Mouse (Mus musculus): ENCODE results near the gene Capn10. TPM values are rescaled to one million over a fixed set of nuclear protein-coding genes. Genes with fewer than 3 reads are reported as not detected.

The Capn10 gene
- polyA plus RNA-seq, 1 experiment from 2014 or later = 21.3 TPM

- peak overlapping the region; percentile 84 for H3K4me3 ChIP-seq (ENCODE audit: low read depth, low read length)
- peak overlapping the region; percentile 83 for H3K4me2 ChIP-seq
- 18% methylated on average over 10 of the region's 10 CpGs for WGBS
- ATAC-seq (replicated peaks; ENCODE audit: low FRiP score) = no peak
- no peaks in the 10 kb centered on the region for H3K27me3 ChIP-seq (replicated peaks; ENCODE audit: control insufficient read depth, insufficient read depth, low read length)
- H3K9me3 ChIP-seq (ENCODE audit: control insufficient read depth, low read length) = no peaks in the 10 kb centered on the region
- DNase-seq (ENCODE audit: low spot score) = no peak
- peaks cover 10% of the 10 kb centered on the region; the same call in 1 of the 2 replicates for H3K4me1 ChIP-seq (replicated peaks; ENCODE audit: control insufficient read depth, insufficient read depth, low read length)
- H3K36me3 ChIP-seq (ENCODE audit: control insufficient read depth, insufficient read depth, low read length) = peaks cover 6% of the 10 kb centered on the region; the same call in 1 of the 2 replicates
- peak overlapping the region; percentile 69 for H3K9ac ChIP-seq (ENCODE audit: low read depth, low read length)
- peak overlapping the region; percentile 96 for H3K27ac ChIP-seq (ENCODE audit: low read depth, low read length)
These were observed 1.1 kb downstream of the Capn10 start for GRCm38 (mm10) chr1:92935054-92935962.

DNA sequence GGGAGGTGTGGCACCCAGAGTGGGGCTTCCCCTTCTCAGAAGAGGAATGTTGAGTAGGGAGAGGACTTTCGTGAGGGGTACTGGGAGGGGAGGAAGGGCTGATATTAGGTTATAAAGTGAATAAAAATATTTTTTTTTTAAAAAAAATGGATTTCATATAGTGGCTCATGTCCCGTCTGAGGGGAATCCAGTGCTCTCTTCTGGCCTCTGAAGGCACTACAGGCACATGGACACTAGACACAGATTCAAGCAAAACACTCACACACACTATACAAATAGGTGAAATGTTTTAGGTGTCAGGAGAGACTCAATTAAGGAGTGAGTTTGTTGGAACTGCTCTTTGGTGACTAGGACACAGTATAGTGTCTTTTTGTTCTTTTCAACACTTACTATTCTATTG lies 1.8 kb downstream of the Capn10 start:
- Histone ChIP-seq H3K27ac (ENCODE audit: low read depth, low read length) (no peak overlapping the region), H3K4me3 (ENCODE audit: low read depth, low read length) (no peak overlapping the region), H3K9me3 (ENCODE audit: control insufficient read depth, low read length) (no peaks in the 10 kb centered on the region), H3K36me3 (ENCODE audit: control insufficient read depth, insufficient read depth, low read length) (peaks cover 8% of the 10 kb centered on the region; the same call in 1 of the 2 replicates), H3K9ac (ENCODE audit: low read depth, low read length) (no peak overlapping the region), H3K4me2 (peak overlapping the region; percentile 83), H3K27me3 (replicated peaks; ENCODE audit: control insufficient read depth, insufficient read depth, low read length) (no peaks in the 10 kb centered on the region), H3K4me1 (replicated peaks; ENCODE audit: control insufficient read depth, insufficient read depth, low read length) (peaks cover 10% of the 10 kb centered on the region; the same call in 1 of the 2 replicates)
- ATAC-seq (replicated peaks; ENCODE audit: low FRiP score) (no peak), DNase-seq (ENCODE audit: low spot score) (no peak)
- 54% methylated on average over 2 of the region's 2 CpGs for WGBS

DNA sequence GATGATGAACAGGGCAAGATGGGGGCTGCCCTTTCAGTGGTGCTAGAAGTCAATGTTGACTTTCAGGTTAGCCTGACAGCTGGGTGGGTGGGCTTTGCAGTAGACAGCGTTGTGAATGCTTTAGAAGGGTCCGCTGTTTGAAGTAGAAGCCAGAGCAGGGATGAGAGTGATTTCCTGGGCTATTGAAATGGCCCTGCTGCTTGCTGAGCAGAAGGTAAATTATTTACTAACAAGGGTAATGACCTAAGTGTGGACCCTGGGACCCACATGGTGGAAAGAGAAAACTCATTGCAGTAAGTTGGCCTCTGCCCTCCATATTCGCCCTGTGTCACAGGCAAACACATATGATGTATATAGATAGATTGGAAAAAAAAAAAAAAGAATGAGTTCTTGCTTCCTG lies 2.3 kb downstream of the Capn10 start:
- H3K27ac ChIP-seq (ENCODE audit: low read depth, low read length) = no peak overlapping the region
- WGBS = 80% methylated on average over 3 of the region's 3 CpGs

GRCm38 (mm10) chr1:92937797-92938196 lies 3.6 kb downstream of the Capn10 start:
- Histone ChIP-seq H3K4me2 (no peak overlapping the region), H3K27ac (ENCODE audit: low read depth, low read length) (no peak overlapping the region), H3K27me3 (replicated peaks; ENCODE audit: control insufficient read depth, insufficient read depth, low read length) (no peaks in the 10 kb centered on the region), H3K9ac (ENCODE audit: low read depth, low read length) (no peak overlapping the region), H3K4me3 (ENCODE audit: low read depth, low read length) (no peak overlapping the region), H3K9me3 (ENCODE audit: control insufficient read depth, low read length) (no peaks in the 10 kb centered on the region), H3K4me1 (replicated peaks; ENCODE audit: control insufficient read depth, insufficient read depth, low read length) (peaks cover 10% of the 10 kb centered on the region; the same call in 1 of the 2 replicates), H3K36me3 (ENCODE audit: control insufficient read depth, insufficient read depth, low read length) (peaks cover 8% of the 10 kb centered on the region; the same call in 1 of the 2 replicates)
- no peak for DNase-seq (ENCODE audit: low spot score)
- WGBS = 79% methylated on average over 3 of the region's 3 CpGs
- no peak for ATAC-seq (replicated peaks; ENCODE audit: low FRiP score)

More for the DNA sequence above, 2.3 kb downstream of the Capn10 start:
- H3K4me1 ChIP-seq (replicated peaks; ENCODE audit: control insufficient read depth, insufficient read depth, low read length) = peaks cover 10% of the 10 kb centered on the region; the same call in 1 of the 2 replicates
- H3K27me3 ChIP-seq (replicated peaks; ENCODE audit: control insufficient read depth, insufficient read depth, low read length) = no peaks in the 10 kb centered on the region
- no peak overlapping the region for H3K9ac ChIP-seq (ENCODE audit: low read depth, low read length)
- ATAC-seq (replicated peaks; ENCODE audit: low FRiP score) = no peak
- H3K36me3 ChIP-seq (ENCODE audit: control insufficient read depth, insufficient read depth, low read length) = peaks cover 8% of the 10 kb centered on the region; the same call in 1 of the 2 replicates
- peak overlapping the region; percentile 0; the same call in 1 of the 2 replicates for H3K4me2 ChIP-seq
- H3K9me3 ChIP-seq (ENCODE audit: control insufficient read depth, low read length) = no peaks in the 10 kb centered on the region
- no peak for DNase-seq (ENCODE audit: low spot score)
- H3K4me3 ChIP-seq (ENCODE audit: low read depth, low read length) = no peak overlapping the region

GRCm38 (mm10) chr1:92939746-92940145 lies 5.6 kb downstream of the Capn10 start:
- 84% methylated on average over 4 of the region's 4 CpGs for WGBS
- ATAC-seq (replicated peaks; ENCODE audit: low FRiP score) (no peak), DNase-seq (ENCODE audit: low spot score) (no peak)
- Histone ChIP-seq H3K27ac (ENCODE audit: low read depth, low read length) (no peak overlapping the region), H3K36me3 (ENCODE audit: control insufficient read depth, insufficient read depth, low read length) (peaks cover 9% of the 10 kb centered on the region), H3K4me1 (replicated peaks; ENCODE audit: control insufficient read depth, insufficient read depth, low read length) (0 out of 2 replicates have a peak, but pooled peaks cover 6% of the 10 kb centered on the region), H3K4me2 (no peak overlapping the region), H3K27me3 (replicated peaks; ENCODE audit: control insufficient read depth, insufficient read depth, low read length) (no peaks in the 10 kb centered on the region), H3K9me3 (ENCODE audit: control insufficient read depth, low read length) (no peaks in the 10 kb centered on the region), H3K4me3 (ENCODE audit: low read depth, low read length) (no peak overlapping the region), H3K9ac (ENCODE audit: low read depth, low read length) (no peak overlapping the region)

GRCm38 (mm10) chr1:92943219-92943989 lies 9.2 kb downstream of the Capn10 start:
- Histone ChIP-seq H3K4me3 (ENCODE audit: low read depth, low read length) (no peak overlapping the region), H3K27me3 (replicated peaks; ENCODE audit: control insufficient read depth, insufficient read depth, low read length) (no peaks in the 10 kb centered on the region), H3K4me1 (replicated peaks; ENCODE audit: control insufficient read depth, insufficient read depth, low read length) (no peaks in the 10 kb centered on the region), H3K9ac (ENCODE audit: low read depth, low read length) (no peak overlapping the region), H3K27ac (ENCODE audit: low read depth, low read length) (no peak overlapping the region), H3K4me2 (no peak overlapping the region), H3K36me3 (ENCODE audit: control insufficient read depth, insufficient read depth, low read length) (peaks cover 17% of the 10 kb centered on the region), H3K9me3 (ENCODE audit: control insufficient read depth, low read length) (no peaks in the 10 kb centered on the region)
- DNase-seq (ENCODE audit: low spot score) (no peak), ATAC-seq (replicated peaks; ENCODE audit: low FRiP score) (no peak)
- WGBS = 93% methylated on average over 19 of the region's 19 CpGs

DNA sequence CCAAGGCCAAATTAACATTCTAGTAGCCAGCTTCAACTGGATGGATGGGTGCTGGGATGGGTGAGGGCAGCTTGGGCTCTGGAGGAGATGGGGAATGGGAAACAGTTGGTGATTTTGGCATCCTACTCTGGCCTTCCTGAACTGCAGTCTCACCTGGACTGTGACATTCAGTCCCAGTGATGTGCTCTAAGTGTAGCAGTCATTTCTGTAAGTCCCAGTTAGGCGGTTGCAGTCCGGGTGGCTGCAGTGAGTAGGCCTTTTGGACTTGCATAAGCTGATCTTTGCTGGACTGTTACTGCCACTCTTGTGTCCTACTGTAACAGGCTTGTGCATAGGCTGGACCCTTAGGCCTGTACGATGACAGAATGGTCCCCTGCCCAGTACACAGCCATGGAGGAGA lies 13.8 kb downstream of the Capn10 start:
- WGBS = 91% methylated on average over 3 of the region's 3 CpGs
- H3K36me3 ChIP-seq (ENCODE audit: control insufficient read depth, insufficient read depth, low read length) = peaks cover 9% of the 10 kb centered on the region

GRCm38 (mm10) chr1:92949426-92949825 lies 15.2 kb downstream of the Capn10 start:
- Histone ChIP-seq H3K27ac (ENCODE audit: low read depth, low read length) (no peak overlapping the region), H3K27me3 (replicated peaks; ENCODE audit: control insufficient read depth, insufficient read depth, low read length) (no peaks in the 10 kb centered on the region), H3K4me3 (ENCODE audit: low read depth, low read length) (no peak overlapping the region), H3K4me1 (replicated peaks; ENCODE audit: control insufficient read depth, insufficient read depth, low read length) (no peaks in the 10 kb centered on the region), H3K9ac (ENCODE audit: low read depth, low read length) (no peak overlapping the region), H3K4me2 (no peak overlapping the region), H3K36me3 (ENCODE audit: control insufficient read depth, insufficient read depth, low read length) (peaks cover 9% of the 10 kb centered on the region), H3K9me3 (ENCODE audit: control insufficient read depth, low read length) (no peaks in the 10 kb centered on the region)
- 61% methylated on average over 6 of the region's 6 CpGs for WGBS
- ATAC-seq (replicated peaks; ENCODE audit: low FRiP score) (no peak), DNase-seq (ENCODE audit: low spot score) (no peak)

More for the DNA sequence above, 13.8 kb downstream of the Capn10 start:
- Histone ChIP-seq H3K27me3 (replicated peaks; ENCODE audit: control insufficient read depth, insufficient read depth, low read length) (no peaks in the 10 kb centered on the region), H3K4me1 (replicated peaks; ENCODE audit: control insufficient read depth, insufficient read depth, low read length) (no peaks in the 10 kb centered on the region), H3K4me3 (ENCODE audit: low read depth, low read length) (no peak overlapping the region), H3K4me2 (no peak overlapping the region), H3K9ac (ENCODE audit: low read depth, low read length) (no peak overlapping the region), H3K27ac (ENCODE audit: low read depth, low read length) (no peak overlapping the region), H3K9me3 (ENCODE audit: control insufficient read depth, low read length) (no peaks in the 10 kb centered on the region)
- ATAC-seq (replicated peaks; ENCODE audit: low FRiP score) = no peak
- DNase-seq (ENCODE audit: low spot score) = no peak

All from liver, embryonic 11.5 days (tissue).